Mouse (Mus musculus) brain, embryonic 14.5 days (tissue): ENCODE results near the gene Tfrc.

ENCODE experiments used
- CTCF ChIP-seq: fragments of 200-500 bp; IDR thresholded peaks from 2 replicates; pipeline ENCODE4 v1.5.1; 2012; ENCODE audit warnings: inconsistent platforms, mild to moderate bottlenecking, moderate library complexity, borderline replicate concordance; ENCODE audit not compliant: insufficient read depth, insufficient read length; ENCODE audit errors: extremely low read depth
- POLR2A ChIP-seq: fragments of 200-500 bp; IDR thresholded peaks from 2 replicates; pipeline ENCODE4 v1.6.1; 2012; ENCODE audit warnings: mild to moderate bottlenecking, inconsistent platforms, borderline replicate concordance; ENCODE audit not compliant: poor library complexity, insufficient read depth, insufficient read length, severe bottlenecking; ENCODE audit errors: extremely low read depth

GRCm38 (mm10) chr16:32643661-32644061 is 34.9 kb downstream of the Tfrc start, which contains the start of gene Tnk2:
- TF ChIP-seq POLR2A (peak; percentile 78), CTCF (no peak)
